Mouse (Mus musculus) ovary, postnatal 14 days (tissue): ENCODE data around the gene Rpl13a.
A peak's percentile ranks its signal among the peaks of the same experiment; 100 is the strongest.
"Not testable (repeated sequence)": the region's sequence is repeated elsewhere in the genome, so short reads cannot be mapped to it uniquely, and the experiment has no call there.

Experiments used
- DNase-seq: peaks from one replicate; pipeline ENCODE4 v3.0.0; 2022; ENCODE audit warnings: low spot score

Rpl13a gene

GRCm38 (mm10) chr7:45135370-45135769, 6.8 kb upstream of the Rpl13a start:
- no peak for DNase-seq

DNA sequence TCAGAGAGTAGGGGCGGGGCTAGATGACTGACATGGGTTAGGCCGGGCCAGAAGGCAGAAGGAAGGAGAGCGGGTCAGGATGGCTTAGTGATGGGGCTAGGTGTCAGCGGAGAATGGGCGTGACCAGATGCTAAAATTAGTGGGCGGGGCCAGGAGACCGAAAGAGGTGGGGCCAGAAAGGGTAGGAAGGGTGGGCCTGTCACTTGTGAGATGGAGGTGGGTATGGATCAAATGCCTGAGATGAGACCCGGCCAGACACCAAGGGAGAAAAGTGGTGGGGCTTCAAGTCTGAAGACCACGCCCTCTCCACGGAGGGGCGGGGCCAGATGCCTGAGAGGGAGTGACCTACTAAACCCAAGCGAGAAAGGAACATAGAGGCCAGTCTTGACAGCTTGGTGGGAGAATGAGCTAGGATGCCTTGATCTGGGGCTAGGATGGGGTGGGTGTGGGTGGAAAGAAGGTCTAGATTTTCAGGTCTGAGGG, 6.0 kb upstream of the Rpl13a start:
- DNase-seq: no peak

GRCm38 (mm10) chr7:45133446-45134159, 5.0 kb upstream of the Rpl13a start:
- no peak for DNase-seq

GRCm38 (mm10) chr7:45131850-45132249, 3.3 kb upstream of the Rpl13a start:
- no peak for DNase-seq

DNA sequence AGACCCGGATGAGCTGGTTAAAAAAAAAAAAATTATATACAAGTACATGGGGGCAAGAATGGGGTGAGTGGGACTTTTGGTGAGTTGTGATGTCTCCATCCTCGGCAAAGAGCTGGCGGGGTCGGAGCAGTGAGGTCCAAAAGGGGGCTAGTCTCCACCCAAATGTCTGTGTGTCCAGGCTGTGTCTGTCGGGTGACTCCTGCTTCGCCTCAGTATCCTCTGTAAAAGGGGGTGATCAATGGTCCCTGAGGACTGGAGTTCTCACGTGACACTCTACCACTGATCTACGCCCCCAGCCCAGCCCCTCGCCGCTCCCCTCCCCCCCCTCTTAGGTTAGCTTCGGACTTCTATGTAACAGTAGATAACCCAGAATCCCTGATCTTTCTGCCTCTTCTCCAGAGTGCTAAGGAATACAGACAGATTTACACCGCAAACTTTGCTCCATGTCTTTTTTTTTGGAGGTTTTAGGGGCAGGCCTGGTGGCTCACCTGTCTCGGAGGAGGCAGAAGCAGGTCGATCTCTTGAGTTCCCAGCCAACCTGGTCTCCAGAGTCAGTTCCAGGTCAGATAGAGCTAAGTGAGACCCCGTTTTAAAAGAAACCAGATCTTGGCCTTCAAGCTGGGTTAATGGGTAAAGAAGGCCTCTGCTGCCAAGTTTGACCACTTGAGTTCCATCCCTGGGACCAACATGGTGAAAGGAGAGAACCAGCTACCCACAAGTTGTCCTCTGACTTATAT, 1.4 kb upstream of the Rpl13a start:
- no peak for DNase-seq

DNA sequence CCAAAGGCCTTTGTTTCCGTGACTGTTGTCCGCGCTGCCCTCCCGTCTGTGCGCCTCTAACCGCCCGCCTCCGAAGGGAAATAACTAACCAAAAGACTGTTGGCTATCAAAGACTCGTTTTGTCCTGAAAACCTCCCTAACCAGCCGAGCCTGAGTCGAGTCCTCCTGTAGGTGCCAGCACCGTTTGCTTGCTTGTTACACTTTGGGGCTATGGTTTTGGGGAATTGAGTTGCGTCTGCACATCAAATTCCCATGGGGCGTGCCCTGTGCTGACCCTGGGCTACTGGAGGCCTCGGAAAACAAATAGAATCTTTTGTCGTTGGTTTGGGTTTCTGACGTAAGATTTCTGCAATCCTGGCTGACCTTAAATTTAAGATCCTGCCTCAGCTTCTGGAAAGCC, 757 bp upstream of the Rpl13a start:
- no peak for DNase-seq

DNA sequence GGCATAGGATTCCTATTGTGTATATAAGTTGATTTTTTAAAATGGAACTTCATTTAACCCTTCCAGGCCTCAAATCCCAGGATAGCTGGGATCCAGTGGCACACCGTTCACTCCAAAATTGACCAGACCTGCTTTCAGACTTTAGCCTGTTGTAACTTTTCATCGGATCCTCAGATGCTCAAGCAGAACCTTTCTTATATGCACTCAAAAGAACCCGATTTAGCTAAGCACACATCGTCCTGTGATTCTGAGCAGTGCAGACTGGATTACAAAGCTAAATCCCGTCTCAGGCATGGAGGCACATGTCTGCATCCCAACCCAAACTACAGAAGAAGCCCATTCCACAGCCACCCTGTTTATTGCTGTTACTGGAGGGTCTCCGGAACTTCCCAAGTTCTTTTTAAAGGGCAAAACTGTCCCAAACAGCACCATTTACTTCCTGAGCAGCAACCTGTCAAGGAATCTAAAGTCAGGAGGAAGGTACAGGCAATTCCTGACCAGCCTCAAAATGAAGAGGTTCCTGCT, 799 bp downstream of the Rpl13a start:
- no peak for DNase-seq

DNA sequence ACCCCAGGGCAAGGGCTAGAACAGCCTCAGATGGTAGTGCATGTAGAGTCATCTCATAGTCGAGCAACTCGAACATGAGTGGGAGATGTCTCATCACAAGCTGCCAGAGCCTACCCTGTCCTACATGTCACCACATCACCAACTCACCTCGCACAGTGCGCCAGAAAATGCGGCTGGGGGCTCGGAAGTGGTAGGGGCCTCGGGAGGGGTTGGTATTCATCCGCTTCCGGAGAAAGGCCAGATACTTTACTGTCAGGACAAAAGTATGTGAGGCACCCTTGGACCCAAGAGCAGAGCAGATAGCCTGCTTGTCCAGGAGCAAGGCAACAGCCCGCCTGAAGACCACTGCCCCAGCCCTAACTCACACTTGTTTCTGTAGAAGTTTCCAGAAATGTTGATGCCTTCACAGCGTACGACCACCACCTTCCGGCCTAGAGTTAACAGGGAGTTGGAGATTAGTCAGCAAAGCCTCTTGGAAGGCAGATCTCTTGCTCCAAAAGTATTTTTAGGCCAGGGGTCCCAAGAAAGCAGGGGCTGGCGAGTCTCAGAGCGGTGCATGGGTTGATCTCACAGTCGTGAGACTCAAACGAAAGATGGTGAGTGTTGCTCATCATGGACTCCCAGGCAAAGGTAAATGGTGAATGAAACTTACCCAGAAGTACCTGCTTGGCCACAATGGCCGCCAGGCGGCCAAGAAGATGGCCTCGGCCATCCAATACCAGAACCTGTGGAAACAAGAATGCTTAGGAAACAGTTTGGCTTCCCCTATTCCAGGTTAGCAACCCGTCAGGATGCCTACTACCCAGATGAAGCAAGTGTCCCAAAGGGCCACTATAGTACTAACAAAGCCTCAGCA, 1.5 kb downstream of the Rpl13a start:
- DNase-seq: no peak

- DNase-seq: no peak
These were observed 2.3 kb downstream of the Rpl13a start for GRCm38 (mm10) chr7:45126147-45126843.

DNA sequence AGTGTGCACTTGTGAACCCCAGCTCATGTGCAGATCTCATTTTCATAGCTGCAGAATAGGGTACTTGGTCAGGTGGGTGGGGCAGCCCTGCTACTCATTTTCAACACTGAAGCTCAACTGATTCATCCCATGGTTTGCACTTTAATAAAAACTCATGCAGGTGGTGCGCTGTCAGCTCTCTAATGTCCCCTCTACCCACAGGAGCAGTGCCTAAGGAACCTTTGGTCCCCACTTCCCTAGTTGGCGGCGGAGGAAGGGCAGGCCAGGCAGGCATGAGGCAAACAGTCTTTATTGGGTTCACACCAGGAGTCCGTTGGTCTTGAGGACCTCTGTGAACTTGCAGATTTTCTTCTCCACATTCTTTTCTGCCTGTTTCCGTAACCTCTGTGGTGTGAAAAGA, 2.9 kb downstream of the Rpl13a start:
- DNase-seq: not testable (repeated sequence)

DNA sequence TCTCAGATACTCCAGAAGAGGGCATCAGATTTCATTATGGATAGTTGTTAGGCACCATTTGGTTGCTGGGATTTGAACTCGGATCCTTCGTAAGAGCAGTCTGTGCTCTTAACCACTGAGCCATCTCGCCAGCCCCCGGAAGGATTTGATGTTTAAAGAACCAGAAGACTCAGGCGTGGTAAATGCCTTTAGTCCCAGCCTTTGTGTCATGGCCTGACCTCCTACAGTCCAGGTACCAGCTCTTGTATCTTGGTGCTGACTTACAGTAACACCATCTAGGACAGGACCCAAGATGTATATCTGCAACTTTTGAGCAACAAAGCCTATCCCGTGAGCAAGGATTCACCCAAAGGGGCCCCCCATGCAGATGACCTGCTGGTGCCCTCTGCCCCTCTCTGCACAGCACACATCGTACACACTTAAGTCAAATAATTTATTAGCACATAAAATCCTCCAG, 3.4 kb downstream of the Rpl13a start:
- DNase-seq: no peak

DNA sequence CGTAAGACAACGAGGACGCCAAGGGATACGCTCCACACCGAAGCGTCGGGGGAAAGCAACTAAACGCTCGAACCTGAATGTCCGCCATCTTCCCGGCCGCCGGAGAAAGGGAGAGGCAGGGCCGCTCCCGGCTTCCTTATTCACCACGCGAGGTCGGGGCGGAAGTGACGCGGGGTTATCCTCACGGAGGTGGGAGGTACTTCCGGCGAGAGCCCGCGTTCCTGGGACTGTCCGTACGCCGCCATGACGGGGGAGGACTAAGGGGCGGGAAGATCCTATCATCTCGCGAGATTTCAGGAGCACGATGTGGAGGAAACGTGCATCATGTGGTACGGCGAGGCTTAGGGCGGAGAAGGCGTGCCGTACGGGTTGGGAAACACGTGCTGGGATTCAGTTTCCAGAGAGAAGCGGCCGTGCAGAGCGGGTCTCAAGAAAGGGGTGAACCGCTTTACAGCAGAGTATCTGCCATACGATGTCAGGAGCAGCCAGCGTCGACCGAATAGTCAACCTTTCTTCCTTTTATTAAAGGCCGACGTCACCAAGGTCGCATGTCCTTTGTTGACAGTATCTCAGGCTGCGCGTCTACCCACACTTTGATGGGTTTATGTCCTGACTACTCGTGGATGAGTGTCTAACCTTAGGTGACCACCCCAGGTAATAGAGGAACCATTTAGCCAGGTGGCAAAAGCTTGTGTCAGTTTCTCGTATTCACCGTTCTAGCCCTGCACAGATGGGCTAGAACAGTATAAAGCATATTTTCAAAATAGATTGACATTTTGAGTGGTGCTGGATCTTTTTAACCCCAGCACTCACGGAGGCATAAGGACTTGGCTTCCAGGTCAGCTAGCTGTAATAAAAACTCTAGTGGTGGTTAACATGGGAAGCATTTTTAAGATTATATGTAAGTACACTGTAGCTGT, 4.1 kb downstream of the Rpl13a start, which contains the start of gene Rps11:
TSS of gene Rps11 (minus strand) at position 216 of the 920 bp plus-strand sequence.
- peak; percentile 97 for DNase-seq

- DNase-seq: no peak
These were observed 5.4 kb downstream of the Rpl13a start for GRCm38 (mm10) chr7:45123186-45123570.

DNA sequence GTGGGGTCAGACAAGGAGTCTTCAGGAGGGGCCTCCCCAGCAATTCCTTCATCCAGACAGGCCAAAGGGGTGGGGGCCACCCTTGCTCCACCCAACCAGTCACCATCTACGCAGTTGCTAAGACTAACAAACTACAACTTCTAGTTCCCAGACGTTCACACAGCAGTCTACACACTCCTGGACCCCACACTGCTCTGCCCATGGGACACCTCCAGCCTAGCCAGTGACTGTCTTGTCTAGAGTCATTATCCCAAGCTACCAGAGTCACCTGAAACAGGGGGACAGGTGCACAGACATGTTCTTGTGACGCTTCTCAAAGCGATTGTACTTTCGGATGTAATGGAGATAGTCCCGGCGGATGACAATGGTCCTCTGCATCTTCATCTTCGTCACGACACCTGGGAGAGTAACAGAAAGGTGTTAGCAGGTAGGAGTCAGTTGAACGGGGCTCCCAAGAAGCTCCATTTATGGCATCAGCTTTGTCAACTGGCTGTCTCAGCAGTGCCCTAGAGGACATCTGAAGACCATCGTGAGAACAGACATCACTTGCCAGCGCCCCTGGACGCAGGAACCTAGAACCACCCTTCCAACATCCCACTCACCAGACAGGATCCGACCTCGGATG, 5.9 kb downstream of the Rpl13a start:
- DNase-seq: no peak

DNA sequence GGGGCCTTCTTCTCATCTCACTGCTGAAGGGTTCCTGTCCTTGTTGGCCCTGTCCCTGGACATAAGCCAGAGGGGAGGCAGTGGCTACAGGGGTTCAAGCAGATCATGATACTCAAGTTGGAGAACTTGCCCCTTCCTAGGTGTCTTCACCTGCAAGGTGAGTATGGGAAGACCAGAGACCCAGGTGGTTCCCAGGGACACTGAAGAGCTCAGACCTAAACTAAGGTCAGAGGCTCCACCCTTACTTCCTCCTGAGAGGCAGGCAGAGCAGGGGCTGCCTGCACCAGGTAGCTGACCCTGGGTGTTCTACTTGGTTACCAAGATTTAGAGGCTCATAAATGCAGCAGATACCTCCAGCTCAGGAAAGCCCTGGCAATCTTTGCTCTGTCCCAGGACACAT, 6.6 kb downstream of the Rpl13a start:
- no peak for DNase-seq

- no peak for DNase-seq
These were observed 7.2 kb downstream of the Rpl13a start for GRCm38 (mm10) chr7:45121404-45121803.

- no peak for DNase-seq
These were observed 8.5 kb downstream of the Rpl13a start for GRCm38 (mm10) chr7:45119780-45120709.

GRCm38 (mm10) chr7:45118336-45118735, 10.2 kb downstream of the Rpl13a start:
- DNase-seq: no peak

DNA sequence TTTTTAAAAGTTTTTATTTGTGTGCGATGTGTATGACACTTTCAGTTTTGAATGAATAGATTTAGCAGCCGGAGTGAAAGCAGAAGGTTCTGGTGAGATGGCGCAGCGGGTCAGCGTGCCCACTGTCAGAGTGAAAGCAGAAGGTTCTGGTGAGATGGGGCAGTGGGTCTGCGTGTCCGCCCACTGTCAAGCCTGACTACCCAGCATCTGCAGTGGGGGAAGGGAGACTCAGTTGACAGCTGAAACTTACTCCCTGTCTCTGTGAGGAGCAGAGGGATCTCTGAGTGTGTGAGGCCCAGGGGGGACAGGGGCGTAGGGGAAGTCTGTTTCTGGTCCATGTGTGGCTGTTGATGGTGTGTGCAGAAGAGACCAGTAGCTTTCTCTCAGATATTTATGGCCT, 11.0 kb downstream of the Rpl13a start:
- no peak for DNase-seq
